Mouse (Mus musculus): ENCODE data around the gene Gipr. TPM values are rescaled to one million over a fixed set of nuclear protein-coding genes. Genes with fewer than 3 reads are reported as not detected.

The Gipr gene
- total RNA-seq, 2 experiments from 2014 or later: not detected

DNA sequence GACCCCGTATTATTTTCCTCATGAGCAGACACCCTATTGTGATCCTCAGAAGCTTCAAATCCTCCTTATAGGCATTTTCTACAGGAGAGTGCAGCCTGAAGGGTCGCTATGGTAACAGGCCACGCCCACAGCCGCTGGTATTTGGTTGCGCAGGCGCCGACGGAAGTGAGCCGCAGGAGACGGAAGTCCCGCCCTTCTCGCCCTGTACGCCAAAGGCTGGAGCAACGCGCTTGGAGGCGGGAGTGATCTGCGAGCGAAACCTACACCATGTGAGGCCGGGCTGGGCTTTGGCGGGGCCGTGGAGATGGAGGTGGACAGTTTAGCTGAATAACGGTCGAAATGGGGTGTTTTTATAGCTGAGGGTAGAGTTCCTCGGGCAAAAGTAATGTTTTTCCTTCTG lies 16.3 kb downstream of the Gipr start, which contains the start of gene Snrpd2:
Snrpd2 (plus strand) TSS at position 97 of the 400 bp plus-strand sequence.
- ATAC-seq (ENCODE audit: poor library complexity, severe bottlenecking): peak; percentile 86

DNA sequence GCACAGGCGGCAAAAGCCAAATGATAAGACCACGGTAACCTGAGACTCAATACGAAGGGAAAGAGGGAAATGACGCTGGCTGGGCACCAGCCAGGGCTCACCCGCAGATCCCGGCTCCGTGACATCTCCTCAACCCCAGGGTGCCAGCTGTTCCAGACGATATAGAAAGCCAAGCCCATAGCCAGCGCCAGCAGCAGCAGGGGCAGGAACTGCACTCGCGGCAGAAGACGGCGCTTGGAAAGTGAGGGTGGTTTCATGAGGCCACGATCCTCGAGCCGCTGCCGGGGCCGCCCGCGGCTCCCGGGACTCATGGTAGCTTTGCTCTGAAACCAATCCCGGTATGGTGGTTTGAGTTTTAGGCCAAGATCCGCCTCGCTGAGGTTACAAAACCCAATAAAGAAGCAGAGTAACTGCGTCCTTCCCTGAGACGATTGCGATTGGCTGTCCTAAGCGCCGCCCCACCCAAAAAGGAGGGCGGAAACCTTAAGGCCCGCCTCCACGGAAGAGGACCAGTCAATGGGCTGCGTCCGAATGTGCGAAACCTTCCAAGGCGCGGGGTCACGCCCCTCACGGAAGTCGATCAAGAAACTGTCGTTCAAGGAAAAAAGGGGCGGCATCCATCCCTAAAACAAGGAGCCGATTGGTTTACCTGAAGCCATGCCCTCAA lies 16.9 kb downstream of the Gipr start, which contains the start of gene Qpctl:
Qpctl (minus strand) TSS at position 417 of the 667 bp plus-strand sequence.
- ATAC-seq (ENCODE audit: poor library complexity, severe bottlenecking): peak; percentile 91

DNA sequence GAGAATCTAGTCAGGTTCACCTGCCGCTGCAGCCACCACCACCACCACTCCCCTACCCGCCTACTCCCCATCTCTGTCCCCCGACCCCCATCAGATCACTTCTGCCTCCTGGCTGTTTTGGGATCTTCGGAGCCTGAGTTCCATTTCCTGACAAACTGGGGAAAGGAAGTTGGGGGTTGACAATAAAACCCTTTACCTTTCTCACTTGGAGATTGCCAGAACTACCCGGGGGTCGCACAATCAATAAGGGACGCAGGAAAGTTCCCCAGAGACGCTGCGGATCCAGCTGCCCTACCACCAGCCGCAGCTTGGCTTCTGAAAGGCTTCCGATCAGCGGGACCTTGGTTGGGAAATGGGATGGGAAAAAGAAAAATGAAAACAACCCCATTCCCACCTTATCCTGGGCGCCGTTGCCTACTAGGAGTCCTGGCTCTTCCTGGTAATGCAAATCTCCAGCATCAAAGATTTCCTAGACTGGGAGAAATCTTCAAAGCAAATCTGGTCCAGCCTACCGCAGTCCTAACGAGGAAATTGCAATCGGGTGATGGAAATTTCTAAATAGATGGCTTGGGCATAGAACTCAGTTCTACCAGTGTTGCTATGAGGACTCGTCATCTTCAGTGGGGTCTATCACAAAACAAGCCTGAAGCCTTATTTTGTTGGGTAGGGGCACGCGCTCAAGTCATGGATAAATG lies 17.6 kb downstream of the Gipr start:
- ATAC-seq (ENCODE audit: poor library complexity, severe bottlenecking): no peak

DNA sequence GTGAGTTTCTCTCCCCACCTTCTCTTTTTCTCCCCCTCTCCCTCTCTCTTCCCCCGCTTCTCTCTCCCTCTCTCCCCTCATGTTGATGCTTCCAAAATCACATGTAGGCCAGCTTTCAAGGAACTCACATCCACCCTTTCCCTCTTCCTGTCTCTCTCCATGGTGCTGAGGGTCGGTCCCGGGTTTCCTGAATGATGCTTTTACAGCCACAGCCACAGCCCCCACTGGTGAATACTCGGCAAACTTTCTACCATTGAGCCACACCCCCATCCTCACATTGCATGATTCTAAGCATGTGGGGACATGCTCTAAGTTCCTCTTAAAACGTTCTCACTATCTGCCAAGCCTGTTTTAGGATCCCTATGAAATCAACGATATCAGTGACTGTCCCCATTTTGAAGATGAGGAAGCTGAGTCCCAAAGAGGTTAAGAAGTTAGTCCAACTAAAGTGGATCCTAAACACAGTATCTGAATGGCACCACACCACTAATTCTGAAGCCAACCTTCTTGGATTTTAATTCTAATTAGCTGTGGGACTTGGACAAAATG lies 18.4 kb downstream of the Gipr start:
- ATAC-seq (ENCODE audit: poor library complexity, severe bottlenecking): no peak

DNA sequence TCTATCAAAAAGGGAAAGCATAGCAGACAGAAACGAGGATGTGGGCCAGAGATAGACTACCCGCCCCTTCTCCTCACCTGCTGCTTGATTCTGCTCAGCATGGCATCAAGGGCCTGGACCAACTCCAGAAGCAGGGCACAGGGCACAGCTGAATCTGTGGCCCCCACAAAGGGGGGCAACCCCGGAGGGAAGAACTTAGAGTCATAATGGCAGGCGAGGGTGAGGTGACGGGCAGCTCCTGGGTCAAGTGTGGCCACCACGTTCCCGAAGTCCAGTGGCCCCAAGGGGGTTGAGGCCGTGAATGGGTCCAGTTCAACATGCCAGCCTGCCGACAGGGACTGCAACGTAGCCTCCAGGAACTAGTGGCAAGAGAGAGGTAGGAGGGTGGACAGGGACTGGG lies 19.1 kb downstream of the Gipr start:
- ATAC-seq (ENCODE audit: poor library complexity, severe bottlenecking): no peak

DNA sequence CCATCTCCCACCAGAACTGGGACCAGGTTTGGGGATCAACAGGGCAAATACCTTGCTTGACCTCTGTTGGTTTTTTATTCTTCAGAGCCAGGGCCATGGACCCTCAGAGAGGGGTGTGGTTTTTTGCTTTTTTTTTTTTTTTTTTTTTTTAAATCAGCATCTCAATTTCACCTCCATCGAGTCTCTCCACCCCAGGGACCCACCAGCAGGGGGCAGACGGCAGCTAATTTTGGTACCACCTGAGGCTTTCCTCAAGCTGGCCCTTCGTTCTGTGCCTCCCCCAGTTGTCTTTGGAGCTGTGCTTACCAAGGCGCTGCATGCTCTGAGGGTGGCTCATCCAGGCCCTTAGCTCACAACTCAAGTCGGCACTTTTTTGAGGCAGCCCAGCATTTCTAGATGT lies 28.5 kb downstream of the Gipr start:
- no peak for ATAC-seq (ENCODE audit: poor library complexity, severe bottlenecking)

DNA sequence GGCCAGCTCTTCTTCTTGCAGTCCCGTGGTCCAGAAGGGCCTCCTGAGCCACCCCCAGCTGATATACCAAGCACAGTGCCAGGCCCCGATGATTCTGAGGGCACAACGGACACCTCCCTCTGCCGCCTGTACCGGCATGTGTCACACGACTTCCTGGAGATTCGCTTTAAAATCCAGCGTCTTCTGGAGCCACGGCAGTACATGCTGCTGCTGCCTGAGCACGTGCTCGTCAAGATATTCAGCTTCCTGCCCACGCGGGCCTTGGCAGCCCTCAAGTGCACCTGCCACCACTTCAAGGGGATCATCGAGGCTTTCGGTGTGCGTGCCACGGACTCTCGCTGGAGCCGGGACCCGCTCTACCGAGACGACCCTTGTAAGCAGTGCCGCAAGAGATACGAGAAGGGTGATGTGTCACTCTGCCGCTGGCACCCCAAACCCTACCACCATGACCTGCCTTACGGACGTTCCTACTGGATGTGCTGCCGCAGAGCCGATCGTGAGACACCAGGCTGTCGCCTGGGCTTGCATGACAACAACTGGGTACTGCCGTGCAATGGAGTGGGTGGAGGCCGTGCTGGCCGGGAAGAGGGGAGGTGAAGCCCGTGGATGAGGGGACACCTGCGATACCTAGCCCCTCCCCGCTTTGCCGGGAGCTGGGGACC lies 29.1 kb downstream of the Gipr start:
- ATAC-seq (ENCODE audit: poor library complexity, severe bottlenecking): no peak

DNA sequence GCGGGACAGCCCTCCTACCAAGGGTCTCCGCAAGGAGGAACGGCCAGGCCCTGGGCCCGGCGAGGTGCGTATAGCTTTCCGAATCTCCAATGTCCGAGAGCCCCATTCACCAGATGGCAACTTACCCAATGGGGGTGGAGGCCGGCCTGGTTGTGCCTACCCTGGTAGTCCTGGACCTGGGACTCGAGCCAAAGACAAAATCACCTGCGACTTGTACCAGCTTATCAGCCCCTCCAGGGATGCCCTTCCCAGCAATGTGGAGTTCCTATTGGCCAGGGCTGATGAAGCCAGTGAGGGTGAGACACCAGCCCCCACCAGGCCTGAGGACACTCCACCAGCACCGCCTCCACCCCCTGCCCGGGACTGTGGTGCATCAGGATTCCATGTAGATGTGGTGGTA lies 29.8 kb downstream of the Gipr start:
- ATAC-seq (ENCODE audit: poor library complexity, severe bottlenecking): no peak

DNA sequence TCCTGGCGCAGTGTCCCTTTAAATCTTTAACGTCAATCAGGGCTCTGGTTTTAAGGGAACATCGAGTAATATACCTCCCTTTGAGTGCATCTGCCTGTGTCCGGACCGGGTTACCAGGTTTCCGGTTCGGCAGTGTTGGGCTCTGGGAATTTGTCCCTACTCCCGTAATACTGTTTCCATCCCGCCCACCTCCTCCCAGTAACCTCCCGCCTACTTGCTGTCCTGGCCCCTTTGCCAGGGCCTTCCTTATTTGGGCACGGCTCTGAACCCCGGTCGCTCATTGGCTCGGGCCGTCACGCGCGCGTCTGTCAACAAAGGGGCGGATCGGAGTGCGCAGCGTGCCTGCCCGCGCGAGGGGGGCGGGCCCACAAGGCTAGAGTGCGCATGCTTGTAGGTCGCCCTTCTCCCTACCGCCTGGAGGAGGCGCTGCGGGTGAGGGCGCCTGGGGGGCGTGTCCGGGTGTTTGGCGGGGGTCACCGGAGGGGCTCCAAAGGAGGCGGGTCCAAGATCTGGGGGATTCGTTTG lies 34.5 kb downstream of the Gipr start:
- ATAC-seq (ENCODE audit: poor library complexity, severe bottlenecking): peak; percentile 100

DNA sequence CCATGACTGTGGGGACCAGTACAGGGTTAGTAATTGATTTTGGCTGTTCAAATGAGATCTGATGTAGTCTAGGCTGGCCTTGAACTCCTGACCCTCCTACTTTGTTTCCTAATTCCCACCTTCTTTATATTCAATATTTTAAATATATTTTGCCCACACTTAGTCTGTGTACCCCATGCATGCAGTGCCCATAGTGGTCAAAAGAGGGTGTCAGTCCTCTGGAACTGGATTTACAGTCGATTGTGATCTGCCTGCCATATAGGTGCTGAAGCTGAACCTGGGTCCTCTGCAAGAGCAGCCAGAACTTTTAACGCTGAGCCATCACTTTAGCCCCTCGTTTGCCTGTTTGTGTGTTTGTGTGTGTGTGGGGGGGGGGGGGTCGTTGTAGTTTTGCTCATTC lies 35.3 kb downstream of the Gipr start:
- no peak for ATAC-seq (ENCODE audit: poor library complexity, severe bottlenecking)

DNA sequence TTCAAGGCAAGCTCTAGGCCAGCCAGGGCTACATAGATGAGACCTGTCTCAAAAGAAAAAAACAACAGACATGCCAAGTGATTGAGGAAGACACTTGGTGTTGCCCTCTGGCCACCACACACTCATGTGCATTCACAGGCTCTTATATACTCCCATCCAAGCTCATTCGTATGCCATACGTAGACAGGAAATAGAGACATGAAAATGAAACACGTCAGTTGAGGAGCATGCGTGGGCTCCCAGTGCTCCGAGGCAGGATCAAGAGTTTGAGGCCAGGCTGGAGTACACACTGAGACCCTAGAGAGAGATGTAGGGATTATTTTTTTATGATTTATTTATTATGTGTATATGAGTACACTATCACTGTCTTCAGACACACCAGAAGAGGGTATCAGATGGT lies 36.5 kb downstream of the Gipr start:
- ATAC-seq (ENCODE audit: poor library complexity, severe bottlenecking): no peak

DNA sequence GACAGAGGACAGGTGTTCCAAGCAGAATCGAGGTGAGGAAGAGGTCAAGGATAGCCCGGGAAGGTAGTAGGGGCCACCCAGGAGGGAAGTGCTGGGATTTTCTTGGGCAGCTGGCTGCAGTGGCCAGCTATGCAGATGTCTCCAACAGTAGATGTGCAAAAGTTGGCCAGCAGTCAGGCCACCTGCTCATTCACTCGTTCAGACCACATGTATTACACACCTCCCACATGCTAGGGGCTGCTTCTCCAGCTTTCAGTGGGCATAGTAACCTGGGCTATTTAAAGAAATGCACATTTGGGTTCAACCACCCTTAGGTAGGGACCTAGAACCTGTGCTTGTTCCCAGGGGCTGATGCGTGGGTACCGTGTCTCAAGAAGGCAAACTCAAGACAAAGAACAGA lies 38.2 kb downstream of the Gipr start:
- ATAC-seq (ENCODE audit: poor library complexity, severe bottlenecking): no peak

DNA sequence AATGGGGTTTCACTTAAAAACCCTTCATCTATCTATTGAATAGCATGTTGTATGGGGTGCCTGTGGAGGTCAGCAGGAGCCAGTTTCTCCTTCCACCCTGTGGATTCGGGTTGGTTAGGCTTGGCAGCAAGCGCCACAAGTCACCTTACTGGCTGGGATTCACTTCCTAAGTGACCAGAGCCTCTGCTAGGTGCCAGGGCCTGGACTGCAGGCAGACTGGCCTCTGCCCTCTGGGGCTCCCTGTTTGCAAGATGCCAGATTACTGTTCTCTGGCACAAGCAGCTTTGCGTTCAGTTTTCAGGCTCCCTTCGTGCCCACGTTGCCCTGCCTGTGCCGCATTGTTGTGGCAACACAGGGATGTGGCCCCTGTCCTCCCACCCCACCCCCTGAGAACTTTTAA lies 41.2 kb downstream of the Gipr start:
- no peak for ATAC-seq (ENCODE audit: poor library complexity, severe bottlenecking)

DNA sequence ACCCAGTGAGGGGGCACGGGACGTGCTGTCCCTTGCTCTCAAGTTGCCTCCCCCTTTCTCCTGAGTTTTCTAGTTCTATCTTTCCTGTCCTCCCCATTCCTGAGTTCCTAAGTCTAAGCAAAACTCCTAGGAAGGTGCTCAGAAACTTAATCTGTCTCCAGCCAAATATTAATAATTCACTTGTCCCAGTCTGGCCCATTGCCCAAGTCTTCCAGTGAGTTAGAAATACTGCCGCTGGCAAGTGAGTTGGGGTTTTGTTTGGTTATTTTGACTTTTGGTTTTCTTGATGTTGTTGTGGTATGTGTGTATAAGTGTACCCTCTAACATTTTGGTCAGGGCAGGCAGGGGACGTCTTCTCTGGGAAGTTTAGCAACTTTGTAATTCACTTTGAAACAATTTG lies 44.2 kb downstream of the Gipr start:
- ATAC-seq (ENCODE audit: poor library complexity, severe bottlenecking): no peak

DNA sequence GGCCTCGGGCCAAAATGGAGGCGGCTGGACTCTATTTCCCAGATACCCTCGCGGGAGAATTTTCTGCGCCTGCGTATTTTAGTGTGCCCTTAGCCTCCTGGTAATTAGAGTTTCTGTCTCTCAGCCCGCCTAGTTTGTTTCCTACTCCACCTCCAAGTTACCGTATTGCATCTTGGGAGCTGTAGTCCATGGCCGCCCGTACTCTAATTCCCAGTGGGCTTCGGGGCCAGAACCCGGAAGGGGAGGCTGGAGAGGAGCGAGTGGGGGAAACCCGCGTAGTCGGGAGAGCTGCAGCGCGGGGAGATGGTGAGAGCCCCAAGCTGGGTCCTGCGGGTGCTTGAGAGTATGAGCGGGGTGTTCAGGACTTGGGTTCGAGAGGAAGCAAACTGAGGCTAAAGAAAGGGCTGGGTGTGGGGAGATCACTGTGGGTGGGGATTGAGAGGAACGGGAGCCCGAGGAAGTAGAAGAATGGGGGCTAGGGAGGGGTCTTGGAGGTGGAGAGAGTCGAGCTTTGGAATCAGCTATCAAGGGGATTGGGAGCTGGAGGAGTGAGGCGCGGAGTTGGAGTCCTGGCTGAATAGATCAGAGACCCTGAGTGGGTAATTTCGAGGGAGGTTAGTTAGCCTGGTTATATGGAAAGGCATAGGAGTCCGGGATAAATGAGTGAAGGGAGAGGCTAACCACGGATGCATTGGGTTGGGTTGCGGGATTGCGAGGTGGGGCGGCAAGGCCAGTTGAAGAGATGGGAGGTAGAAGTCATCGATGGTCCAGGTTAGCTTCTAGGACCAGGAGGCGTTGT lies 46.1 kb downstream of the Gipr start, which contains the start of gene Fbxo46:
Fbxo46 (plus strand) TSS at position 229 of the 799 bp plus-strand sequence.
- peak; percentile 99 for ATAC-seq (ENCODE audit: poor library complexity, severe bottlenecking)

DNA sequence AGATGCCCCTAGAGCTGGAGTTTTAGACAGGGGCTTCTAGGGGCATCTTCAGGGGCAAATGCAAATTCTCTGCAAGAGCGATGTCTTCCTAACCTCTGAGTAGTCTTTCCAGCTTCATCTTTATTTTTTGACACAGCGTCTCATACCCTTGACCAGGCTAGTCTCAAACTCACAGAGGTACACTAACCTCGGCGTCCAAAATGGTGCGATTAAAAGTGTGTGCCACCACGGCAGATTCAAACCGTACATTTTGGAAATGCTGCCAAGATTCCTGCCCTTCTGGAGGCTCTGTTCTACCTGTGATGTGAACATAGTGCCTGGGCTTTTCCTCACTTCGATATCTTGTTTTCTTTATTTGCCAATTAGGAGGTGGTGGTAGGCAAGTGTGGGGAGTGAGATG lies 46.8 kb downstream of the Gipr start:
- no peak for ATAC-seq (ENCODE audit: poor library complexity, severe bottlenecking)

DNA sequence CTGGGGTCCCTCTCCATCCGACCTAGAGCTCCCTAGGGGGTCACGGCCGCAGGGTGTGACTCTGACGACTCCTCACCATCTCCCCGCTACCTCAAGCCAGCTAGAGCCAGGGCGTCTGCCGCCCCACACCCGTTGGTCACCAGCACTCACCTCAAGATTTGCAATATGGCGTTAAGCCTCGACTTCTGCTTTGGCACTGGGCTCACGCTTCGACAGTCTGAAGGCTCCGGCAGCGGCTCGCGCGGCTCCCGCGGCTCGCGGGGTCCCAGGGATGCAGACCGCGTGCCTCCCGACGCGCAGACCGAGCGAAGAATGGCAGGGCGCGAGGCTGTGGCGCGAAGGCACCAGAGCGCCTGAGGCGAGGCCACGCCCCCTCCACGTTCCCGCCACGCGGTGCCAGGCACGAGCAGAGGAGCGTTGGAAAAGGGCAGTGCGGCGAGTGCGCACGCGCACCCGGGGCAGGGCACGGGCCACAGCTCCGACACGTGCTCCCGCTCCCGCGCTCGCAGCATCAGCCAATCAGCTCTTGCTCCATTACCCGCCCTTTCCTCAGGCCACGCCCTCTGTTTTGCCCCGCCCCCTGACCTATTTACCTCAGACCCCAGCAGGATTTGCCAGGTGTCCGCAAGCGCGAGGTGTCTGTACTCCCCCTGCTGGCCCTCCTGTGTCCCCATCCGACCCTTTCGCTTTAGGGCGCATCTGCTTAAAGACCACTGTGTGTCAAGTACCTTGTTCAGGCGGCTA lies 47.7 kb downstream of the Gipr start, which contains the start of gene Gm4969:
Gm4969 (minus strand) TSS at position 341 of the 744 bp plus-strand sequence.
- no peak for ATAC-seq (ENCODE audit: poor library complexity, severe bottlenecking)

DNA sequence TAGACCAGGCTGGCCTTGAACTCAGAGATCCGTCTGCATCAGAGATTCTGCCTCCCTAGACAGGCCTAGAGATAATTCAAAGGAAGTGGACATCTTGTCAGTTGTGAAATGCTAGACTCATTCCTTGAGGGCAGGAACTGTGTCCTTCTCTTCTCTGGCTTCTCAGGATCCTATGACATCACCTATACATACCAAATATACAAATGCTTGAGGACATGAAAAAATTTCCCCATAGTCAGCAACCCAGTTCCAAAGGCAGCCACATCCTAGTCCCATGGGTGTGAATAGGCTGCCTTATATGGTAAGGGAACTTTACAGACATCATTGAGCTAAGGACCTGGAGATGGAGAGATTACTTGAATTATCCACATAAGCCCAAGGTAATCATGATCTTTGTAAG lies 56.4 kb downstream of the Gipr start:
- no peak for ATAC-seq (ENCODE audit: poor library complexity, severe bottlenecking)

DNA sequence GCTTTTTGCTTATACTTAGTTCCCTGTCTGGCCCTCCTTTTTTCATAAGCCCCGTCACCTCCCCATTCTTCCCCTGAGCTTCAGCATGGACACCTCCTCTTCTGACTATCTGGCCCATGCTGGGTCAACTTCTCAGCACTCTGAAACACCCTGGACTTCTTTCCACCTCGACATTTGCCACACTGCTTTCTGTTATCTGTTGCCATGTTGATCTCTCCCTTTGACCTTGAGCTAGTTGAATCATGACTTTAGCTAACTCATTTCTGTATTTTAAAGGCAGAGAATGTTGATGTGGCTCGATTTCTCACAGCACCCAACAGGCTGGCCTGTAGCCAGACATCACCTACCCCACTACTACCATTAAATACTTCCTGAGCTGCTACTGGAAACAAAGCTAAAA lies 58.5 kb downstream of the Gipr start:
- ATAC-seq (ENCODE audit: poor library complexity, severe bottlenecking): no peak
